Mouse (Mus musculus): ENCODE measurements around the gene Agbl4. TPM values are rescaled to one million over a fixed set of nuclear protein-coding genes. Genes with fewer than 3 reads are reported as not detected.

Agbl4 gene
- total RNA-seq, 2 experiments from 2014 or later = not detected

DNA sequence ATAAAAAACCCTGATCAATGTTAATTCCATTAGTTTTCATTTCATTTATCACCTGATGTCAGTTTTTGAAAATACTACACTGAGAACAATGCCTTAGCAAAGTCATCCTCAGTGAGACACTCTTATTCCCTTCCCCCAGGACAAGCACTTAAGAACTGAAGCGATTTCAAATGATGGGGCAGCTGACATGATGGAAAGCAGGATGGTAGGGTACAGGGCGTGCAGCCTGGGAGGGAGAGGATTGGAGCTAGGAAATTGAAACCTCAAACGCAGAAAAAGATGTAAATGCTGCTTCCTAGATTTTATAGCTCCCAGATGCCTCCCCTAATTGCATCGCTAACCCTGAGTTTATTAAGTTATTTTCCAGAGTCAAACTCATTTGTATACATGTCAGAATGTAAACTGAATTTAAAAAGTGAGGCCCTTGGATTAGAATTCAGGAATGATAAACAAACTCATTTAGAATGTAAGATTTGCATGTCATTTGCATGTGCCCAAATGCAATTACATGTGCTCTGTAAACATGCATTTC, 959.2 kb downstream of the Agbl4 start:
- no peak for DNase-seq
- intact Hi-C loops (cut with DNase I; ENCODE audit: low total_unique reads) = no loop called here

DNA sequence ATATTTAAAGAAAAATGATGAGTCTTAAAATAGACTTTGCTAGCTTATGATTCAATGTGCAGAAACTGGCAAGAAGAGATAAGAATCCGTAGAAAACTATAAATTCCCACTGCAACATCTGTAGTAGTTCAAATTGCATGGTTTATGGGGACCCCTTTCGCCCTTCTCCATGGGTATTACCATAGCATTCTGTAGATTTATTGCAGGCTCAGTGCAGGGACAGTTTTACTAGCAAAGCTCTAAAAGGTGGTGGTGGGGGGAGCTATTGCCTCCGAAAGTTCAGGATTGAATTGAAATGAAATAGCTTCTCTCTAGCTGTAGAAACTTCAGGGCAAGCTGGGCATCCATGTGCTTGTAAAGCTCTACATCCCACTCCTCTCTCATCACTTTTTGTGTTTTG, 959.7 kb downstream of the Agbl4 start:
- intact Hi-C loops (cut with DNase I; ENCODE audit: low total_unique reads) = no loop called here
- DNase-seq = no peak

DNA sequence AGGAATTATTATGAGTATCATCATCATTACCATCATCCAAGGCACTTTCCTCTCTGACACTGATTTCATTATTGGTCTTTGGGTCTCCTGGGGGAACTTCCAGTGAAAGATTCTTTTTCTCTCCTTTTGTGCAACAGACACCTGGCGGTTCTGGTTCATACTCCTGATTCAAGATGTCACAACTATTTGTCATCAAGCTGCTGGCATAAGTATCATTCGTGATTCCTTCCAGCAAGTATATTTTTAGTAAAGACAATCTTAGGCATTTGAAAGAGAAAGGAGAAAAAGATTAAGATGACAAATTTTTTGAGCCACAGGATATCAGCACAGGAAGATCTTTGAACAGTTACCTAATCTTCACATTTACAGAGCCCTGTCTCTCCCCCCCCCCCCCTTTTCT, 966.7 kb downstream of the Agbl4 start:
- no peak for DNase-seq
- intact Hi-C loops (cut with DNase I; ENCODE audit: low total_unique reads) = no loop called here

DNA sequence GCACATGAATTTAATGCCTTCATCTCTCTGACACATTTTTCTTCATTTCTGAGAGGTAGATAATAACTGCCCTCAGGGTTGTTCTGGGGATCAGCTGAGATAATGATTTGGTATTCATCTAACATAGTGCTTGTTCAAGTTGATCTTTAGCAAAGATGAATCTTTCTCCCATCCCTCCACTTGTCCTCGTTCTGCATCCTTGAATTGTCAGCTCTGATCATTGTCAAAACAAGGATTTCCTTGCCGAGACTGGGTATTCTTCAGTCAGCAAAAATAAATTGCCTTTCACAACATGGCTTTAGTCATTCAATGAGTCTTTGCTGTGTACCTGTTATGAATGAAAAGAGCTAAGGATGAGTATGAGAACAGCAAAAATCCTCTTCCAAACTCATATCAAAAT, 970.3 kb downstream of the Agbl4 start:
- no peak for DNase-seq
- intact Hi-C loops (cut with DNase I; ENCODE audit: low total_unique reads) = no loop called here

DNA sequence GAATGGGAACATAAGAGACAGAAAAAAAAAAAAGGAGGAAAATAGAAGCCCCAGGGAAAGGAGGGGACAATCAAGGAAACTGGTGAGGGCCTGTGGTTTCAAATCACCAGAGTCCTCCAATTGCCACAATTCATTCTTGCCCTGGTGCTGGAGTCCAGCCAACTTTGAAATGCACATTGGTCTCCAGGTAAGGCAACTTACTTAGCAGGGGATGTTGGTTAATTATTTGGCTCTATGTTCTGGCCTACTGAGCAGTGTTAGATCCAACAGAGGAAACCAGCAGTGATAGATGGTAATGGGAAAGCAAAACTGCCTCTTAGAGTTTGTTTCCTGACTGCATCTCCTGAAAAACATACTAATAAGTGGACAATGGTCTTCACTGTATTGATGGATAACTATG, 979.7 kb downstream of the Agbl4 start:
- no peak for DNase-seq
- intact Hi-C loops (cut with DNase I; ENCODE audit: low total_unique reads) = no loop called here

DNA sequence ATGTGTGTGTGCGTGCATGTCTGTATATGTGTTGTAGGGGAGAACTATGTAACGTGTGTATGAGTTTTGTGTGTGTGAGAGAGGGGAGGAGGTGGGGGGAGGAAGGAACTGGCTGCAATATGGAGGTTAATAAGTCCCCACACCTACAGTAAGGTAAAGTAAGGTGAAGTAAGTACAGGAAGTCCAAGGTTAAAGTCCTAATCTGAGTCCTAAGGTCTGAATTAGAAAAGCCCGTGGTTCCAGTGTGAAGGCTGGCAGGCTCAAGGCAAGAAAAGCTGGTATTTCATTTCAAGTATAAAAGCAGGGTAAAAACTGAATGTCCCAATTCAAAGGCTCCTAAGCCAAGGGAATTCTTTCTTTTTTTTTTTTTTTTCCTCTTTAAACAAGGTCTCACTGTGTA, 980.6 kb downstream of the Agbl4 start:
- intact Hi-C loops (cut with DNase I; ENCODE audit: low total_unique reads) = no loop called here

DNA sequence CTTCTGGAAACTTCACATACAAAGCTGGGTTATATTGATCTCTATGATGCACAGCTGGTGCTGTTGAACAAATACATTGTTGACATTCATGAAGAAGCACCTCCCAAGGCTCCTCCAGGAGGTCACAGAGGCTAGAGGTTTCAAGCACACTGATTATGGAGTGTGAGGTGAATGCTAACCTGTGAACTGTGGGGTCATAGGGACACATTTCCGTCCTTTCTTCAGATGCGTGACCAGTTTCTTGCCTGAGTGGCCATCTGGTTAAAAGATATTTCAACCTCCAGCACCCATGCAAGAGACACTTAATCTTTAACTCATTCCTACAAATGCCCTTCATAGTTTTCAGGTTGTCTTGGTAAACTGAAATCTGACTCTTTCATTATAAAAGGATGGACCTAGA, 985.6 kb downstream of the Agbl4 start:
- intact Hi-C loops (cut with DNase I; ENCODE audit: low total_unique reads) = no loop called here
- no peak for DNase-seq

More for the DNA sequence above, 980.6 kb downstream of the Agbl4 start:
- DNase-seq = no peak

DNA sequence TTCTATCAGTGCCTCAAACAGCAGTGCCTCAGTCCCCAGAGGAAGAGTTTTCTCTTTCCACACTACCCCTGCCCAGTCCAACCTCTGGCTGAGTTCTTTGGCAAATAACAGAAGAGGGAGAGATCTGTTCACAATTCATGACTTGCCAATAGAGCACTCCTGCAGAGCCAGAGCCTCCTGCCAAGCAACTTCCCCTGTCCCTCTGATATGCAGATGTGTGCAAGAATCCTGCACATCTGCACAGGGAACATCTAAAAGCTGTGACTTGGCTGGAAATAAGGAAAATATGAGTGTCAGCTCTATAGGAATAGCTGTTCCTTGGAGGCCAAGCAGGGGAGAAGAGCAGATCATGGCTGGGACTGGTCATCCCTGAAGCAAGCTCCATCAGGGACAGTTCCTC, 993.3 kb downstream of the Agbl4 start:
- peak; percentile 7 for DNase-seq
- intact Hi-C loops (cut with DNase I; ENCODE audit: low total_unique reads) = no loop called here

DNA sequence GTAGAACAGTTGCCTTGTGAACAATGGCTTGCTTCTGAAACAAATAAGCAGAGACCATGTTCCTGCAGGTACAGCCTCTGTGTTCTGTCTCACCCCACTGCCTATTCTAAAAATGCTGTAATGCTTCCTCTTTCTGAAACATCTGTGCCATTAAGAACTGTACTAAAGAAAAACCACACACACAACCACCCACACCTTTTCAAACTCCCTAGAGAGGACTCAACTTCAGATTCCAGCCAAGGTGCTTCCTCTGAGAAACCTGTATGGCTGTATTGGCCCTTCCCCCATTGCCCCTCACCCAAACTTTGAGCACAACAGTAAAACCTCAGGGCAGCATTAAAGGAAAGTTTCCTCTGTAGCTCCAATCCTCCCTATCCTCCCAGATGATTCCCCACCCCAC, 1002.3 kb downstream of the Agbl4 start:
- DNase-seq = no peak
- intact Hi-C loops (cut with DNase I; ENCODE audit: low total_unique reads) = no loop called here

DNA sequence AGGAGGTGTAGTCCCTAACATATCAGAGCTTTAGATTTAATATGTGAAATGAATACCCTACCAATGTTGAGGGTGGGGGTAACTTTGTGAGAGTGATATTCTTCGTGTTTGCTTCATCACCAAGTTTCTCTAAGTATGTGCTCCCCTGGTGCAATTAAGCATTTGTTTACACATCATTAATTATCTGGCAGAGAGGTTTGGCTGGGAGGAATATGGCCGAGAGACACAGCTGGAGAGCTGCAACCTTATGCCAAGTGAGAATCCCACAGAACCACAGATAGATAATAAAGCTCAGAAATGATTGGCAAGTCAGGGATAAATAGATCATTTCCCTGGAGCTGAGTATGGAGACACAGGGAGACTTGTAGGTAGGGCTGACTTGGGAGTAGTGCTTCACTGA, 1003.2 kb downstream of the Agbl4 start:
- DNase-seq = no peak
- intact Hi-C loops (cut with DNase I; ENCODE audit: low total_unique reads) = no loop called here

DNA sequence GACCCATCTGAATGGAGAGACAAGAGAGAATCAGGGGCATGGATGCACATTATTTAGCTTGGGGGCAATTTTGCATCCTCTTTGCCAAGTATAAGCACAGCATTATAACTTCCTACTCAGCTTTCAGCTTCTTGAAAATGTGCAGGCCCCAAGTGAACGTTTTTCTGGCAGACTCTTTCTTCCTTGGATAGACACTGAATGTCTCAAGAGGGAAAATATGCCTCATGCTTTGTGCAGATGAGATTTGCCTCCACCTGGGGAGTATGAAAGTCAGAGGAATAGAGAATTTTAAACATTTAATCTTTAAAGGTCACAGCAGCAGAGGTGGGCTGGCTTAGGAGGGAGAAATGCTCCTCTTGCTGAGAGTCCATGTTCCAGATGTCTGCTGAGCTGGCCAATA, 1005.8 kb downstream of the Agbl4 start:
- intact Hi-C loops (cut with DNase I; ENCODE audit: low total_unique reads) = no loop called here
- DNase-seq = no peak

DNA sequence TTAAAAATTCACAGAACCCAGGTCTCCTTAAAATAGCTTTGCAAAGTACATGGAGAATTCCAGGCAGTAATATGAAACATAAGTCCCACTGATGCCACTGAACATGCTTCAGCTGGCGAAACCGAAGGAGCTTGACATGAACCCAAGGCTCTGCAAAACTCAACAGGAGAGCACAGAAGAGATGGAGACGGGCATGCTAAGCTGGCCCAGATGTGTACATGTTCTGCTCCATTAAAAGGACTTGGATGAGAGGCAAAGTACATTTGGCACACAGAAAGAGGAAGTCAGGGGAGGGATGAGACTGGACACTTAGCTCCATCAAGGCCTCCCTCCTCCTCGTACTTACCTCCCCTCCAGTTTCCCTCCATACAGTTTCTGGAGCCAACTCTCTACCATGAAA, 1013.3 kb downstream of the Agbl4 start:
- DNase-seq = no peak
- intact Hi-C loops (cut with DNase I; ENCODE audit: low total_unique reads) = no loop called here

DNA sequence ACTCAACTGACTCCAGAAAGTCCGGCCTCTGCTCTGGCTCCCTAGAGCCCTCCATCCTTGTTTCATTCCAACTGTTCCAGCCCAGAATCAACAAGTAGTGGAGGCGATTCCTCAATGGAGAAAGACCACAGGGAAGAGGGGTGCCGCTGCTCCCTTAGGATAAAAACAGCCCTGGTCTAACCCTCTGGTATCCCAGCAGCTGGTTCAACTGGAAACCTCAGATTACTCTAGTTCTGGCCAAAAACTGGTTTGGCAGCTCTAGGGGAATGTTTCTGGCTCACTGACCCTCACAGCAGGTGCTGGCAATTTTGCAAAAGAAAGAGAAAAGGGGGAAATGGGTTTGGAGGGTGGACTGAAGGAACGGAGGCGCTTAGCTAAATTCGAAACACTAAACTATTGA, 1016.9 kb downstream of the Agbl4 start:
- peak; percentile 33 for DNase-seq
- intact Hi-C loops (cut with DNase I; ENCODE audit: low total_unique reads) = no loop called here

DNA sequence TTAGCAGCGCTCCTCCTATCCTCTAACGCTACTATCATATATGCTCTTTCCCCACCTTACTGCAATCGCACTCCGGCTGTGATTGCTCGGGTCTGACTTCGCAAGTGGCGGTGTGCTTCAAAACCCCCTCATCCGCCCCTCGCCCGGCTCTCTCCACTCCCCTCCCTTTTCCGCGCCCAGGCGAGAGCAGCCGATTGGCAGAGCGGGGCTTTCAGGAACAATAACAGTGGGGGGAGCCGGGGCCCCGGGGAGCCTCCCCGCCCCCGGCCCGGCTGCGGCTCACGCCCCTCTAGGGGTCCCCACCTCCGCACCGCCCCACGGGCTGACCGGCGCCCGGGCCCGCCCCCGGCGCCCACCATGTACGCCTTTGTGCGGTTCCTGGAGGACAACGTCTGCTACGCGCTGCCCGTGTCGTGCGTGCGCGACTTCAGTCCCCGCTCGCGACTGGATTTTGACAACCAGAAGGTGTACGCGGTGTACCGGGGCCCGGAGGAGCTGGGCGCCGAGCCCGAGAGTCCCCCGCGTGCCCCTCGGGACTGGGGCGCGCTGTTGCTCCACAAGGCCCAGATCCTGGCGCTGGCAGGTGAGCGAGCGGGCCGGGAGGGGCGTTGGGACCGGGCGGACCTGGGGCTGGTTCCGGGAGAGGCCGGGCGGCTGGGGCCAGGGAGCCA, 1017.5 kb downstream of the Agbl4 start, which contains the start of gene Bend5:
Gene Bend5, plus strand, starts transcription at position 189 of the 671 bp plus-strand sequence.
- peak; percentile 55 for DNase-seq
- intact Hi-C loops (cut with DNase I; ENCODE audit: low total_unique reads) = no loop called here

DNA sequence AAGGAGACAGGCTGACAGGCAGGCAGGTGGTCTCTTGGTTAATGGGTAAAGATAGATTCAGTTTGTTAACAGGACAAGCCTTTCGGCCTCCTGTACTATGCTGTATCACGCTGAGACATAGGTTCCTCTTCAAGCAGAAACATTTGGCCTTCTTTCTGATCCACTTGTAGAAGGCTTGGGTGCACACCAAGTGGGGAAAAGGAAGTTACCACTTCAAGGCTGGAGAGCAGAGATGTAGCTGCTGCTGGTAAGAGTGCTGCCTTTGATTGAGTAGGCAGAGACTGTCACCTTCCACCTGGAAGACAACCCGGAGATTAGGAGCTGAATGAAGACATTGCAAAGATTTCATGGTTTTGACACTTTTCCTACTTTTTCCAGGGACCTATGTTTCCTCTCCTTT, 1018.7 kb downstream of the Agbl4 start:
- intact Hi-C loops (cut with DNase I; ENCODE audit: low total_unique reads) = no loop called here
- no peak for DNase-seq

DNA sequence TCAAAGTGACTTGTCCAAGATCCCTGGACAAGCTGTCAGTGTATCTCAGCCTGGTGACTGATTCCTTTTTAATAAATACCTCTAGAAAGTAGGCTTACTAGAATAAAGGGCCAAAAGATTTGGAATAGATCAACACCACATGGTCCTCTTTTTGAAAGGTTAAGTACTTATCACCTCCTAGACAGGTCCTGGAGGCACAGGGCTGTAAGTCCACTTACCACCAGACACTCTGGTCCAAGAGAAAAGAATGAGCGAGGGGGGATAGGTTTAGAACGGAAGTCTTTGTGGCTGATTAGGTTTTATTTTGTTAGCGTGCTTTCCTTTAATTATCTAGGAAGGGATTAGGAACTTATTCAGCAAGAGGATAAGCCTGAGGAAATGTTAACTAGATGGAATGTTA, 1019.1 kb downstream of the Agbl4 start:
- no peak for DNase-seq
- intact Hi-C loops (cut with DNase I; ENCODE audit: low total_unique reads) = no loop called here

DNA sequence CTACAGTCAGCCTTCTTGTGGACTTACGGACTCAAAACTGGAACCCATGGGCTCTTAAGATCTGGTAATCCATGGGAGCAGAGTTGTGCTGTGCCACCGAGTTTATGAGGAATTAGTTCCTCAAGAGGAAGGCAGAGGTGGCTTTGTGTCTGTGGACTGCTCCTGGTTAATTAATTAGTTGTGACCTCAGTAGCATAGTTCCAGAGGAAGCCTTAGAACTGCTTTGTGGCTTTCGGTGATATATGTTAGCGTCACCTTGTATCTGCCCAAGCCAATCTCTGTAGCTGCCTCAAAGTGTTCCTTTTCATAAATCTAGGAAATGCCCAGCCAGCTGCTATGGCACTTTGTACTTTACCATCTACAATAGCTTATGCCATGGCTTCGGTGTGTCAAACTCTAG, 1020.3 kb downstream of the Agbl4 start:
- DNase-seq = no peak
- intact Hi-C loops (cut with DNase I; ENCODE audit: low total_unique reads) = loop anchor here (2.0 kb wide), 1 partner anchor 67 kb away; no protein-coding TSS in a partner anchor

DNA sequence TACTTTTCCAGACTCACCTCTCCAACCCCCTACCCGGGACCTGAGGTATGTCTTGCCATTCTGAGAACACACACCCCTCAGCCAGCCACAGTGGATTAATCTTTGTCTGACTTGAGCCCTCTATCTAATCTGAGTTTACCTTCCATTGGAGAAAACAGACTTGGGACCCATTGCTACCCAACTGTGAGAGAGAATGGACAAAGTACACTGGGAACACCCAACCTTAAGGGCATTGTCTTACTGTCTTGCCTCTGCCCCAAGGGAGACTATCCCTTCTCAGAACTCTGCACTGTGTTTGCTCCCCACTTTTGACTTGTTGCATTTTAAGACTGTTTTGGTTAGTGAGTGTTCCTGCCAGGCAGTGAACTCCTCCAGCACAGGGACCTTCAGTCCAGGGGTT, 1022.0 kb downstream of the Agbl4 start:
- intact Hi-C loops (cut with DNase I; ENCODE audit: low total_unique reads) = loop anchor here (2.0 kb wide), 1 partner anchor 65 kb away; no protein-coding TSS in a partner anchor
- DNase-seq = no peak

DNA sequence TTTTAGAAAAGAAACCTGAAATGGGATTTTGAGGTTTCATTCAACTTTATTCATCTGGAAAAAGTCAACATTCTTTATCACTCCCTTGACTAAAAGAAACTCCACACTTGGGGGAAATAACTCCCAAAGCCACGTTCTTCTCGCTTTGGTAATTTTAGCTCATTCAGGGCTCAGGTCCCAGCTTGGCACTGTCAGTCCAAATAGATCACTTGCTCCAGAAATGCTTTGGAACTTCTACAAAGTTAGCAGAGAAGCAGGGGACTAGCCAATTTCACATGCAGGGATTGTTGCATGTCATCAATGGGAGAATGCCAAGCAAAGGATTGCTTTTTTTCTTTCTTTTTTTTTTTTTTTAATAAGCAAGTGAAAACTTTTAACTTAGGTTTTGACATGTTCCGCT, 1022.6 kb downstream of the Agbl4 start:
- intact Hi-C loops (cut with DNase I; ENCODE audit: low total_unique reads) = no loop called here

DNA sequence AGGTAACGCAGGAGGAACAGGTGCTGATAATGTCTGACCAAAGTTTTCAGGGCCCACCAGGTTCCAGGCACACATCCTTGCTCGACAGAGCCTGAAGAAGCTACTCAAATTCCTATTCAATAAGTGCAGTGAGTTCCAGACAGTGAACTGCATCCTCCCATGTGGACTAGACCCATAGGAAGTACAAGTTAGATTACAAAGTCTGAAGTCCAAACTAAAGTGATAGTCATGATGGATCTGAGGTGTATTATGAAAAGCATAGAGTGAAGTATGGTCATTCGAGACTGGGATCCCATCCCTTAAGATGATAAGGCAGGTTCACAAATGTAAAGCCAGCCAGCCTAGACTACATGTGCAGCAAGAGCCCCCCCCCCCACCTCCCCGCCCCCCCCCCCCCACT, 1023.5 kb downstream of the Agbl4 start:
- no peak for DNase-seq
- intact Hi-C loops (cut with DNase I; ENCODE audit: low total_unique reads) = no loop called here

More for the DNA sequence above, 1022.6 kb downstream of the Agbl4 start:
- DNase-seq = peak; percentile 35

DNA sequence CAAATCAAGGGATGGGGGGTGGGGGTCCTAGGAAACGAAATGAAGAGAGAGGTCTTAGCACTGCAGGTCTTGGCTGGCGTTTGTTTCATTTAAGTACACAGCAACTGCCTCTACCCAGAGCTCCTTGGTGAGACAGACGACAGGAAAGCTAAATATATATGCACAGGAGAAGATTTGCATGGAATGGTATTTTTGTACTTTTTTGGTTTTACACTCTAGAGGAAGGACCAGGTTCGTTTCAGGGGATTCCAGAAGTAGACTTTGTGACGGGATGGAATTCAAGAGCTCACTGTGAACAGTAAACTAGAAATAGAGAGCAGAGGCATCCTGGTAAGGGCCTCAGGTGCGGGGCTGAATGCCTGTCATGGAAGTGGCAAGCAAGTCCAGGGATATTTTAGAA, 1024.3 kb downstream of the Agbl4 start:
- DNase-seq = no peak
- intact Hi-C loops (cut with DNase I; ENCODE audit: low total_unique reads) = no loop called here

Data from gastrocnemius, postnatal 14 days (tissue).